Mouse (Mus musculus) myocyte (in vitro differentiated cells): ENCODE measurements around the gene Ier3.

Experiments used
- E2F4 ChIP-seq: IDR thresholded peaks from one replicate; pipeline ENCODE4 v1.6.1; 2011; ENCODE audit warnings: mild to moderate bottlenecking, control low read depth, moderate library complexity; ENCODE audit not compliant: insufficient read depth
- MAX ChIP-seq: IDR thresholded peaks from one replicate; pipeline ENCODE4 v1.6.1; 2011; ENCODE audit warnings: low read depth, mild to moderate bottlenecking, control low read depth
- MYOD1 ChIP-seq, 3 experiments: IDR thresholded peaks; one replicate each; pipeline ENCODE4 v1.6.1; 2011; ENCODE audit warnings: control low read depth in 2 of 3, low read depth in 2 of 3, mild to moderate bottlenecking in 2 of 3, moderate library complexity in 1 of 3; ENCODE audit not compliant: insufficient read length in 2 of 3, control insufficient read depth in 1 of 3
- POLR2A ChIP-seq: IDR thresholded peaks from one replicate; pipeline ENCODE4 v1.6.1; 2011; ENCODE audit warnings: low read depth, mild to moderate bottlenecking, control low read depth, moderate library complexity; ENCODE audit not compliant: insufficient read length

DNA sequence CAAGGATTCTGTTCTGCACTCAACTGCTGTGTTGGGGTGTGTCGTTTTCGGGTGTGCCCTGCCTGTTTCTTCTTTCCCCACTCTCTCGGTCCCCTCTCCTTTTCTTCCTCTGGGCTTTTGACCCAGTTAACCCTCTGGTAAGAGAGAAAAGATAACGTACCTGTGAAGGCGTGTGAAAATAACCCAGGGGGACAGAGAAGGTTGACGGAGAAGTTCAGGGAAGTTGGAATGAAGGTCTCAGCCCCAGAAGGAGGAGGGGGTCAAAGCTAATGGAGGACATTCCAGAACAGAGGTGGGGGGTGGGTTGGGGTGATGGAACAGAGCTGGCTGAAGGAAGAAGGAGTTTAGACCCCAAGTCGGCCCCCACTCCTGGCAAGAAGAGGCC, 47.5 kb downstream of the Ier3 start:
- TF ChIP-seq MYOD1 (IDR thresholded peaks at IDR 0.05; ENCODE audit: control insufficient read depth in 1 of 3, insufficient read length in 2 of 3, low read depth in 2 of 3) (no peak), E2F4 (no peak), POLR2A (no peak), MAX (no peak)
